Mouse (Mus musculus): Measurements from ENCODE around the gene Wdr74. TPM values are rescaled to one million over a fixed set of nuclear protein-coding genes. Genes with fewer than 3 reads are reported as not detected.
A peak's percentile ranks its signal among the peaks of the same experiment; 100 is the strongest.

The Wdr74 gene
- polyA plus RNA-seq, 1 experiment = 97.0 TPM

GRCm38 (mm10) chr19:8736160-8736467 is 487 bp downstream of the Wdr74 start:
- Histone ChIP-seq H3K9me3 (replicated peaks; ENCODE audit: control insufficient read depth, insufficient read depth, low read length, poor library complexity, severe bottlenecking) (no peaks in the 10 kb centered on the region), H3K36me3 (ENCODE audit: control insufficient read depth, insufficient read depth, low read length, poor library complexity, severe bottlenecking) (peaks cover 33% of the 10 kb centered on the region), H3K9ac (ENCODE audit: low read depth, poor library complexity, severe bottlenecking) (peak overlapping the region; percentile 83), H3K4me1 (ENCODE audit: control insufficient read depth, insufficient read depth, low read length) (no peaks in the 10 kb centered on the region), H3K27me3 (ENCODE audit: control insufficient read depth, insufficient read depth, low read length, poor library complexity, severe bottlenecking) (no peaks in the 10 kb centered on the region), H3K27ac (ENCODE audit: insufficient read depth, low read length) (no peak overlapping the region), H3K4me3 (ENCODE audit: low read depth, low read length) (peak overlapping the region; percentile 82)
- TF ChIP-seq POLR2A (IDR thresholded peaks at IDR 0.05; ENCODE audit: insufficient read depth, low read length) = no peak
- no peak for TF ChIP-seq EP300 (IDR thresholded peaks at IDR 0.05; ENCODE audit: insufficient read depth, low read depth, low read length)
- no peak for TF ChIP-seq CTCF (IDR thresholded peaks at IDR 0.05; ENCODE audit: low read depth, low read length)

- H3K36me3 ChIP-seq (ENCODE audit: control insufficient read depth, insufficient read depth, low read length, poor library complexity, severe bottlenecking) = peaks cover 35% of the 10 kb centered on the region
- H3K4me3 ChIP-seq (ENCODE audit: low read depth, low read length) = no peak overlapping the region
- no peaks in the 10 kb centered on the region for H3K27me3 ChIP-seq (ENCODE audit: control insufficient read depth, insufficient read depth, low read length, poor library complexity, severe bottlenecking)
- TF ChIP-seq POLR2A (IDR thresholded peaks at IDR 0.05; ENCODE audit: insufficient read depth, low read length) (no peak), CTCF (IDR thresholded peaks at IDR 0.05; ENCODE audit: low read depth, low read length) (no peak), EP300 (IDR thresholded peaks at IDR 0.05; ENCODE audit: insufficient read depth, low read depth, low read length) (no peak)
- H3K27ac ChIP-seq (ENCODE audit: insufficient read depth, low read length) = no peak overlapping the region
- no peaks in the 10 kb centered on the region for H3K9me3 ChIP-seq (replicated peaks; ENCODE audit: control insufficient read depth, insufficient read depth, low read length, poor library complexity, severe bottlenecking)
- no peaks in the 10 kb centered on the region for H3K4me1 ChIP-seq (ENCODE audit: control insufficient read depth, insufficient read depth, low read length)
- no peak overlapping the region for H3K9ac ChIP-seq (ENCODE audit: low read depth, poor library complexity, severe bottlenecking)
Measured at GRCm38 (mm10) chr19:8738911-8739310, 3.3 kb downstream of the Wdr74 start.

GRCm38 (mm10) chr19:8739646-8740045 is 4.0 kb downstream of the Wdr74 start:
- TF ChIP-seq POLR2A (IDR thresholded peaks at IDR 0.05; ENCODE audit: insufficient read depth, low read length) (no peak), EP300 (IDR thresholded peaks at IDR 0.05; ENCODE audit: insufficient read depth, low read depth, low read length) (no peak), CTCF (IDR thresholded peaks at IDR 0.05; ENCODE audit: low read depth, low read length) (no peak)
- no peaks in the 10 kb centered on the region for H3K9me3 ChIP-seq (replicated peaks; ENCODE audit: control insufficient read depth, insufficient read depth, low read length, poor library complexity, severe bottlenecking)
- H3K4me1 ChIP-seq (ENCODE audit: control insufficient read depth, insufficient read depth, low read length) = no peaks in the 10 kb centered on the region
- H3K9ac ChIP-seq (ENCODE audit: low read depth, poor library complexity, severe bottlenecking) = no peak overlapping the region
- H3K4me3 ChIP-seq (ENCODE audit: low read depth, low read length) = no peak overlapping the region
- H3K36me3 ChIP-seq (ENCODE audit: control insufficient read depth, insufficient read depth, low read length, poor library complexity, severe bottlenecking) = peaks cover 35% of the 10 kb centered on the region
- no peaks in the 10 kb centered on the region for H3K27me3 ChIP-seq (ENCODE audit: control insufficient read depth, insufficient read depth, low read length, poor library complexity, severe bottlenecking)
- H3K27ac ChIP-seq (ENCODE audit: insufficient read depth, low read length) = no peak overlapping the region

- TF ChIP-seq POLR2A (IDR thresholded peaks at IDR 0.05; ENCODE audit: insufficient read depth, low read length) (no peak), EP300 (IDR thresholded peaks at IDR 0.05; ENCODE audit: insufficient read depth, low read depth, low read length) (no peak), CTCF (IDR thresholded peaks at IDR 0.05; ENCODE audit: low read depth, low read length) (no peak)
- Histone ChIP-seq H3K9me3 (replicated peaks; ENCODE audit: control insufficient read depth, insufficient read depth, low read length, poor library complexity, severe bottlenecking) (no peaks in the 10 kb centered on the region), H3K27ac (ENCODE audit: insufficient read depth, low read length) (peak within 1 kb of the TSS; percentile 70), H3K4me3 (ENCODE audit: low read depth, low read length) (peak within 1 kb of the TSS; percentile 87), H3K4me1 (ENCODE audit: control insufficient read depth, insufficient read depth, low read length) (no peaks in the 10 kb centered on the region), H3K36me3 (ENCODE audit: control insufficient read depth, insufficient read depth, low read length, poor library complexity, severe bottlenecking) (peaks cover 35% of the 10 kb centered on the region), H3K9ac (ENCODE audit: low read depth, poor library complexity, severe bottlenecking) (peak within 1 kb of the TSS; percentile 66), H3K27me3 (ENCODE audit: control insufficient read depth, insufficient read depth, low read length, poor library complexity, severe bottlenecking) (no peaks in the 10 kb centered on the region)
Measured at GRCm38 (mm10) chr19:8740603-8741002, 5.0 kb downstream of the Wdr74 start, which contains the start of gene 1700092M07Rik. Gene 1700092M07Rik (plus strand): TSS chr19:8740718.

- H3K9me3 ChIP-seq (replicated peaks; ENCODE audit: control insufficient read depth, insufficient read depth, low read length, poor library complexity, severe bottlenecking) = no peaks in the 10 kb centered on the region
- peak within 1 kb of the TSS; percentile 66 for H3K9ac ChIP-seq (ENCODE audit: low read depth, poor library complexity, severe bottlenecking)
- H3K27ac ChIP-seq (ENCODE audit: insufficient read depth, low read length) = peak within 1 kb of the TSS; percentile 70
- TF ChIP-seq POLR2A (IDR thresholded peaks at IDR 0.05; ENCODE audit: insufficient read depth, low read length) = peak; percentile 30
- TF ChIP-seq CTCF (IDR thresholded peaks at IDR 0.05; ENCODE audit: low read depth, low read length) = no peak
- H3K4me3 ChIP-seq (ENCODE audit: low read depth, low read length) = peak within 1 kb of the TSS; percentile 87
- no peaks in the 10 kb centered on the region for H3K27me3 ChIP-seq (ENCODE audit: control insufficient read depth, insufficient read depth, low read length, poor library complexity, severe bottlenecking)
- H3K4me1 ChIP-seq (ENCODE audit: control insufficient read depth, insufficient read depth, low read length) = no peaks in the 10 kb centered on the region
- peaks cover 36% of the 10 kb centered on the region for H3K36me3 ChIP-seq (ENCODE audit: control insufficient read depth, insufficient read depth, low read length, poor library complexity, severe bottlenecking)
Measured at GRCm38 (mm10) chr19:8741243-8741869, 5.7 kb downstream of the Wdr74 start, which contains the start of gene Stx5a. Gene Stx5a (plus strand): TSS chr19:8741413.

GRCm38 (mm10) chr19:8742176-8742575 is 6.5 kb downstream of the Wdr74 start:
- TF ChIP-seq CTCF (IDR thresholded peaks at IDR 0.05; ENCODE audit: low read depth, low read length) (no peak), EP300 (IDR thresholded peaks at IDR 0.05; ENCODE audit: insufficient read depth, low read depth, low read length) (no peak), POLR2A (IDR thresholded peaks at IDR 0.05; ENCODE audit: insufficient read depth, low read length) (no peak)
- Histone ChIP-seq H3K36me3 (ENCODE audit: control insufficient read depth, insufficient read depth, low read length, poor library complexity, severe bottlenecking) (peaks cover 37% of the 10 kb centered on the region), H3K27ac (ENCODE audit: insufficient read depth, low read length) (no peak overlapping the region), H3K4me1 (ENCODE audit: control insufficient read depth, insufficient read depth, low read length) (no peaks in the 10 kb centered on the region), H3K27me3 (ENCODE audit: control insufficient read depth, insufficient read depth, low read length, poor library complexity, severe bottlenecking) (no peaks in the 10 kb centered on the region), H3K9me3 (replicated peaks; ENCODE audit: control insufficient read depth, insufficient read depth, low read length, poor library complexity, severe bottlenecking) (no peaks in the 10 kb centered on the region), H3K9ac (ENCODE audit: low read depth, poor library complexity, severe bottlenecking) (peak overlapping the region; percentile 66), H3K4me3 (ENCODE audit: low read depth, low read length) (peak overlapping the region; percentile 87)
